Mouse (Mus musculus) midbrain, embryonic 11.5 days (tissue): ENCODE data around the gene Fbxo27. TPM values are rescaled to one million over a fixed set of nuclear protein-coding genes. Genes with fewer than 3 reads are reported as not detected.

Source experiments
- ATAC-seq: fragments of 200-750 bp; cut with Nextera tagmentation; 2 replicates; pipeline ENCODE4 v1.8.0; 2017; ENCODE audit warnings: moderate TSS enrichment, moderate library complexity; ENCODE audit not compliant: low FRiP score
- DNase-seq: peaks from one replicate; pipeline ENCODE4 v3.0.0; 2015; ENCODE audit warnings: low spot score; ENCODE audit errors: missing footprints
- H3K27ac ChIP-seq: fragments of 300-500 bp; sonication (generic); 2 replicates; pipeline ENCODE4 v1.5.1; 2014; ENCODE audit warnings: low read depth, low read length
- H3K27me3 ChIP-seq: fragments of 300-500 bp; sonication (generic); 2 replicates; pipeline ENCODE4 v1.6.1; 2014; ENCODE audit warnings: mild to moderate bottlenecking, low read length, moderate library complexity, mixed read lengths; ENCODE audit not compliant: control insufficient read depth, insufficient read depth
- H3K36me3 ChIP-seq: fragments of 300-500 bp; sonication (generic); 2 replicates; pipeline ENCODE4 v1.6.1; 2014; ENCODE audit warnings: mild to moderate bottlenecking, low read length, moderate library complexity, mixed read lengths; ENCODE audit not compliant: control insufficient read depth, insufficient read depth
- H3K4me1 ChIP-seq: fragments of 300-500 bp; sonication (generic); 2 replicates; pipeline ENCODE4 v1.6.1; 2014; ENCODE audit warnings: low read length; ENCODE audit not compliant: control insufficient read depth, insufficient read depth
- H3K4me2 ChIP-seq: fragments of 300-500 bp; sonication (generic); 2 replicates; pipeline ENCODE4 v1.6.1; 2014; ENCODE audit warnings: mild to moderate bottlenecking, moderate library complexity
- H3K4me3 ChIP-seq: fragments of 300-500 bp; sonication (generic); 2 replicates; pipeline ENCODE4 v1.5.1; 2014; ENCODE audit warnings: low read depth, low read length
- H3K9ac ChIP-seq: fragments of 300-500 bp; sonication (generic); 2 replicates; pipeline ENCODE4 v1.6.1; 2014; ENCODE audit warnings: low read length
- H3K9me3 ChIP-seq: fragments of 300-500 bp; sonication (generic); 2 replicates; pipeline ENCODE4 v1.6.1; 2016; ENCODE audit warnings: low read length; ENCODE audit not compliant: control insufficient read depth
- WGBS: fragments of 180-500 bp; shearing (Covaris S2); extraction: QIAGEN DNeasy Blood & Tissue Kit; methylation state at CpG from one replicate; pipeline ENCODE4 v1.1.7; 2014; 5-methylcytosine and 5-hydroxymethylcytosine counted together
- polyA plus RNA-seq: library from polyadenylated mRNA; unstranded; fragments of >200 nt; fragmentation: Nextera tagmentation; extraction: Ambion mirVana; gene quantifications from 2 replicates; pipeline ENCODE4 v1.2.1, GENCODE M21; 2014

Fbxo27 gene
- 3.8 TPM in 2 replicates for polyA plus RNA-seq

DNA sequence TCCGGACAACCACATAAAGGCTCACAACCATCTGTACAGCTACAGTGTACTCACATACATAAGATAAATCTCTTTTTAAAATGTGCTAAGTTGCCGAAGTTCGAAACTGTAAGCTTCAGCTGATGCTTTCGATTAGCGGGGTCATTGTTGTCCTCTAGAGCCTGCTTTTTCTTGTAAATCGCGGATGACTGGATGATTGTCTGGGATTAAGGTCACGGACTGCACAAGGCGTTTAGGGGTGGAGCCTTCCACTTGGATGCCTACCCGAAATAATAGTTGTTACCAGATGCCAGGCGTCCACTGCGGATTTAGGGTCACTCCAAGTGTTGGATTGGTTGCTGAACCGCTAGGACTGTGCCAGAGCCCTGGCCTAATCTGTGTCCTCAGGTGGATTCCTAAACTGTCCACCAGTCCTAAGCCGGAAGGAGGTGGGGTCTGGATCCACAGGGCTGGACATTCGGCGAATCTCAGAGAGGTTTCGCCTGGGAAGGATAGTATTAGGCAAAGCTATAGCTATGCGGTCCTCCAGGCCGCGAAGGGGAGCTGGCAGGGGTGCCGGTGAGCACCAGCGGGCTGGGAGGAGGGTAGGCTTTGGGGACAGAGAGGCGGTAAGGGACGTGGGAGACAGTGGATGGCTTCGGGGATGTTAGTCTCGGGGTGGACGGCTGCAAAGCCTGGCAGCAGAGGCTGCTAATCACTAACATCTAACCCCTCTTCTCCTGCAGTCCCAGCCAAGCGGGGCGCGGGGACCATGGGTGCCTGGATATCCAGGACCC lies at the start of gene Fbxo27:
Gene Fbxo27, plus strand, starts transcription at position 305 of the 776 bp plus-strand sequence.
- H3K9ac ChIP-seq: peak within 1 kb of the TSS; percentile 56
- 22% methylated on average over 30 of the region's 30 CpGs for WGBS
- ATAC-seq (peak; percentile 60), DNase-seq (peak; percentile 85)
- no peaks in the 10 kb centered on the region for H3K9me3 ChIP-seq
- H3K36me3 ChIP-seq: no peaks in the 10 kb centered on the region
- H3K4me3 ChIP-seq: peak within 1 kb of the TSS; percentile 45
- H3K27ac ChIP-seq: no peak within 1 kb of the TSS
- H3K27me3 ChIP-seq: peaks cover 13% of the 10 kb centered on the region
- H3K4me2 ChIP-seq: peak within 1 kb of the TSS; percentile 87
- H3K4me1 ChIP-seq: peaks cover 11% of the 10 kb centered on the region

DNA sequence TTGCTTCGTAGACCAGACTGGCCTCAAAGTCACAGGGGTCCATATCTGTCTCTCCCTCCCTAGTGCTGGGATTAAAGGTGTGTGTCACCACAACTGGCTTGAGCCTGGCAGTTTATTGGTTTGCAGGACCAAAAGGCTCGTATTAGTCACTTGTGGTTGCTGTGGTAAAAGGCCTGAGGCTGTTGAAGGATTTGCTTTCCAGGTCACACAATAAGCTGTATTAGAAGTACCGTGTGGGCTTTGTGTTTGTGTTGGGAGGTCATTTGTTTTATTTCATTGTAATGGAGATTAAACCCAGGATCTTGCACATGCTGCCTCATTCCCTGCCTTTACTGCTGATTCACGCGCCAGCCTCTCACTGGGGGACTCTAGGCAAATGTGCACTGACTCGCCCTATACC lies 47.3 kb upstream of the Fbxo27 start:
- Histone ChIP-seq H3K27ac (no peak overlapping the region), H3K4me3 (no peak overlapping the region), H3K9ac (no peak overlapping the region), H3K4me1 (peaks cover 2% of the 10 kb centered on the region; the same call in 1 of the 2 replicates), H3K27me3 (no peaks in the 10 kb centered on the region), H3K36me3 (no peaks in the 10 kb centered on the region), H3K4me2 (no peak overlapping the region), H3K9me3 (no peaks in the 10 kb centered on the region)
- ATAC-seq (no peak), DNase-seq (no peak)
- WGBS: 47% methylated on average over 6 of the region's 6 CpGs

DNA sequence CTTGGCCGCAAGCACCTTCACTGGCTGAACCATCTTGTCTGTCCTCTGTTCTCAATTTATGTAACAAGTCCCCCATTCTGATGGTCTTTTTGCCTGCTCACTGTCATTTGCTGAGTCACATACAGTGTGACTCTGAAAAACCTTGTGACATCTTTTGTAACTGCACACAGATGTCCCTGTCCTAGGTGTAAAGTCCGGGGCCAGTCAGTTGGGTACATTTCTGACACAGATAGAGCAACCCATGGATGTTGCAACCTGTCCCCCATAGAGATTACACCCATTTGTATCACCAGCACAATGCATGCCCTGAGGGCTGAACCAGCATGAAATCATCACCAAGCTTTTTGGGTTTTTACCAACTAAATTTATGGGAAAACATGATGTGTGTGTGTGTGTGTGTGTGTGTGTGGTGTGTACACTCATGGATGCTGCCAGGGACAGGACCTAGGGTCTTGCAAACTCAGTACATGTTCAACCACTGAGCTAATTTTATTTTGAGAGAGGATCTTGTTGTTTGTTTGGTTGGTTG lies 46.6 kb upstream of the Fbxo27 start:
- H3K4me2 ChIP-seq: no peak overlapping the region
- no peak for DNase-seq

DNA sequence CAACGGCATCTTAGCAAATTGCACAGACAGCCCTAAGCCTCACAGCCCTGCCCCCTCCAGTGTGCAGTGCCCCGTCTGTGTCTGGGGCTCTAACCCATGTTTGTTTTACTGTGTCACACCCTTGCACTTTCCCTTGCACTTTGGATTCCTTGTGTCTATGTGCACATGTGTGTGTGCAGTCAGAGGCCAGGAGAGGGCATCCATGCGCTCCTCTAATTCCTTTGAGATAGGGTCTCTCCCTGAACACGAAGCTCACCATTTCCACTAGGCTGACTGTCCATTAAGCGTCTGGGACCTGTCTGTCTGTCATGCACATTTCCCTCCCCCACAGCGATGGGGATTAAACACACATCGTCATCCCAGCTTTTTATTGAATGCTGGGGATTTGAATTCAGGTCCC lies 45.6 kb upstream of the Fbxo27 start:
- Histone ChIP-seq H3K9me3 (no peaks in the 10 kb centered on the region), H3K4me2 (no peak overlapping the region), H3K27ac (no peak overlapping the region), H3K4me3 (no peak overlapping the region), H3K27me3 (no peaks in the 10 kb centered on the region), H3K4me1 (peaks cover 2% of the 10 kb centered on the region; the same call in 1 of the 2 replicates), H3K36me3 (no peaks in the 10 kb centered on the region), H3K9ac (no peak overlapping the region)
- DNase-seq: no peak
- 59% methylated on average over 7 of the region's 7 CpGs for WGBS
- ATAC-seq: no peak

More for the DNA sequence above, 46.6 kb upstream of the Fbxo27 start:
- Histone ChIP-seq H3K4me3 (no peak overlapping the region), H3K4me1 (peaks cover 2% of the 10 kb centered on the region; the same call in 1 of the 2 replicates), H3K9ac (no peak overlapping the region), H3K9me3 (no peaks in the 10 kb centered on the region), H3K27ac (no peak overlapping the region), H3K27me3 (no peaks in the 10 kb centered on the region), H3K36me3 (no peaks in the 10 kb centered on the region)
- no peak for ATAC-seq
- 86% methylated on average over 2 of the region's 2 CpGs for WGBS

DNA sequence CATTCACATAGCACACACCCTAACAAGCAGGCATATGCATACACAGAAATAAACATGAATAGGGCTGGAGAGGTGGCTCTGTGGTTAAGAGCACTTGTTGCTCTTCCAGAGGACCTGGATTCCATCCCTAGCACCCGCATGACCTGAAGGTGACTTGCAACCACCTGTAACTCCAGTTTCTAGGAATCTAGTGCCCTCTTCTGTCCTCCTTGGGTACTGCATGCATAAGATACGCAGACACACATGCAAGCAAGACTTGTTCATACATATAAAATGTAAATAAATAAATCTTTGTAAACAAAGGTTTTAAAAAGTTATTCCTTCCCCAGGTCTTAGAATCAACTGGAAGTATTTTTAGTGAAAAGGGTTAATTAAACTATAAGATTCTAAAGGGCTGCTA lies 41.5 kb upstream of the Fbxo27 start:
- H3K9ac ChIP-seq: no peak overlapping the region
- H3K27ac ChIP-seq: no peak overlapping the region
- H3K36me3 ChIP-seq: no peaks in the 10 kb centered on the region
- H3K27me3 ChIP-seq: no peaks in the 10 kb centered on the region
- no peak overlapping the region for H3K4me2 ChIP-seq
- H3K9me3 ChIP-seq: no peaks in the 10 kb centered on the region
- H3K4me3 ChIP-seq: no peak overlapping the region
- WGBS: 94% methylated on average over 2 of the region's 2 CpGs
- ATAC-seq (no peak), DNase-seq (no peak)
- no peaks in the 10 kb centered on the region for H3K4me1 ChIP-seq

DNA sequence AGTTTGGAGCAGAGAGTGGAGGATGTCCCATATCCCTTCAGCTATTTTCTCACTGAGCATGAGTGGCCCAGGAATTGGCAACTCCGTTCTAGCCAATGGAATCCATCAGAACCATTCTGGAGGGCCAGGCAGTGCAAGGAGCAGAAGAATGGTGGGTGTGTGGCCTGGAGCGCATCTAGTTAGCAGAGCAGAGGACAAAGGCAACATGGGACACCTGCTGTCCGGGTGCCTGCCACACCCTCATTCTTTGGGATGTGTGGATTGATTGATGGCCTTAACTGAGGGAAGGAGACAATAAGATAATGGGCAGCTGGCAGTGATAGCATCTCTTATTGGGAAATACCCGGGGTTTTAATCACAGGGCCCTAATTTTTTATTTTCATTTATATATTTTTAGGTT lies 36.2 kb upstream of the Fbxo27 start:
- Histone ChIP-seq H3K4me3 (no peak overlapping the region), H3K9ac (no peak overlapping the region), H3K36me3 (no peaks in the 10 kb centered on the region), H3K4me2 (no peak overlapping the region), H3K27ac (no peak overlapping the region), H3K9me3 (no peaks in the 10 kb centered on the region), H3K4me1 (no peaks in the 10 kb centered on the region), H3K27me3 (no peaks in the 10 kb centered on the region)
- no peak for ATAC-seq
- 74% methylated on average over 4 of the region's 4 CpGs for WGBS
- no peak for DNase-seq

DNA sequence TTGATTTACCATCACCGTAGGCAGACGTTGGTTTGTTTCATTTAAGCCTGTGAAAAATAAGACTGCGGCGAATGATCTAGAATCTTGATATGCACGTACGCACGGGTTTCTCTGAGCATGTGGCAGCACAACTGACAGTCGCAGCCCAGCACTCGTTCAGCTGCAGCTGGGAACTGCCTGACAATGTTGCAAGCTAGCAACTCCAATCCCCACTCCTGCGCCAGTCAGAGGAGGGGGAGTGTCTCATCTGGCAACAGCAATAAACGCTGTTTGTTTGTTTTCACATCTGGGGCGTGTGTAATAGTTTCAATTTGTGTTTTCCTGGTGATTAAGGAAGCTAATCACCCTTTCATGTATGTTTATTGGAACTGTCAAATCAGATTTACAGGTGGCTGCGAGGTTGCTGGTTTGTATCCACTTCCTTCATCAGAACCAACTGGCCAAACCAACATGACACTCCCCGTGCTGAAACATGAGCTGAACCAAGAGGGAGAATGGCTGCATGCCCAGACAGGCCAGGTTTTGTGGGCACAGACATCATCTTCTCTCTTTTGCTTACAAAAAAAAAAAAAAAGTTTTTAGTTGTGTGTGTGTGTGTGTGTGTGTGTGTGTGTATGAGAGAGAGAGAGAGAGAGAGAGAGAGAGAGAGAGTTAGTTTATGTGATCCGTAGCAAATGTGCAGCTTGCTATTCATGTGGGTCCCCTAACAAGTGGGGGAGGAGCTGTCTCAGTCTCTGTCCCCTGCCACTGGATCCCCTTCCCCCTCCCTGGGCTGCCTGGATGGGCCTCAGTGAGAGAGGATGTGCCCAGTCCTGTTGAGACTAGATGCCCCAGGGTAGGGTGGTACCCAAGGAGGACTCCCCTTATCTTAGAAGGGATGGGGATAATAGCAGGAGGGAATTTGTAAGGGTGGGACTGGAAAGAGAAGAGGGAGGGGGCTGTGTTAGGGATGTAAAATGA lies 26.7 kb upstream of the Fbxo27 start:
- H3K27ac ChIP-seq: no peak overlapping the region
- H3K36me3 ChIP-seq: no peaks in the 10 kb centered on the region
- ATAC-seq (no peak), DNase-seq (no peak)
- H3K4me2 ChIP-seq: no peak overlapping the region
- H3K4me1 ChIP-seq: no peaks in the 10 kb centered on the region
- H3K9me3 ChIP-seq: no peaks in the 10 kb centered on the region
- H3K27me3 ChIP-seq: no peaks in the 10 kb centered on the region
- H3K9ac ChIP-seq: no peak overlapping the region
- 52% methylated on average over 15 of the region's 15 CpGs for WGBS
- H3K4me3 ChIP-seq: no peak overlapping the region

DNA sequence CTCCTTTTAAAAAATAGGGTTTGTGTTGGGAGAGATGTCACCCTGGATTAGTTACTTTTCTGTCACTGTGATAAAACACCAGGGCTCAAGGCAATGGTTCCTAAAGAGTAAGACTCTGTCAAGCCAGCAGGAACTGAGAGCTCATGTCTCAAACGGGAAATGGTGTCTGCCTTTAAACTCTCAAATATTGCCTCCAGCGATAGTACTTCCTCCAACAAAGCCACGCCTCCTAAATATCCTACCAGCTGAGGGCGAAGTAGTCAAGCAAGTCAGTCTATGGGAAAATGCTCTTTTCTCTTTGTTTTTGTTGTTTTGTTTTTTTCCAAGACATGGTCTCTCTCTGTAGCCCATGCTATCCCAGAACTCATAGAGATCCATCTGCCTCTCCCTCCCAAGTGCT lies 21.5 kb upstream of the Fbxo27 start:
- H3K4me1 ChIP-seq: no peaks in the 10 kb centered on the region
- DNase-seq (no peak), ATAC-seq (no peak)
- no peaks in the 10 kb centered on the region for H3K27me3 ChIP-seq
- no peaks in the 10 kb centered on the region for H3K9me3 ChIP-seq
- no peak overlapping the region for H3K4me3 ChIP-seq
- no peak overlapping the region for H3K9ac ChIP-seq
- WGBS: 77% methylated on average over 4 of the region's 4 CpGs
- no peak overlapping the region for H3K27ac ChIP-seq
- H3K36me3 ChIP-seq: no peaks in the 10 kb centered on the region
- no peak overlapping the region for H3K4me2 ChIP-seq

DNA sequence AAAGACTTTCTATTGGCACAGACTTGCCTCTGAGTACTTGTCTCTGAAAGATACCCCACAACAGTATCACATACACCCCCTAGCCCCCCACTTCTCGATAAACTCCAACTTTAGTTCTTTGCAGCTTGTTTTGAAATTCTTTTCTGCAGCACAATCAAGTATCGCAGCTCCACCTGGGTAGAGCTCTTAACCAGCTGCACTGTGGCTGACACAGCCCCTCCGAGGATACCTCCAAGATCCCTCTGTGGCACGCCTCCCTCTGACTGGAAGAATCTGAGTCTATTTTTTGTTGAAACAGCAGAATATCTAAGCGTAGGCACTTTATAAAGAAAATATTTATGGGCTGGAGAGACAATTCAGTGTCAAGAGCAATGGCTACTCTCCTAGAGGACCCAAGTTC lies 20.4 kb upstream of the Fbxo27 start:
- no peak overlapping the region for H3K4me3 ChIP-seq
- H3K4me2 ChIP-seq: no peak overlapping the region
- no peak overlapping the region for H3K27ac ChIP-seq
- WGBS: 89% methylated on average over 5 of the region's 5 CpGs
- ATAC-seq (no peak), DNase-seq (no peak)
- H3K4me1 ChIP-seq: no peaks in the 10 kb centered on the region
- no peaks in the 10 kb centered on the region for H3K27me3 ChIP-seq
- H3K9me3 ChIP-seq: no peaks in the 10 kb centered on the region
- no peak overlapping the region for H3K9ac ChIP-seq
- H3K36me3 ChIP-seq: no peaks in the 10 kb centered on the region
